Mouse (Mus musculus): ENCODE measurements around the gene Slc16a13.

Slc16a13 gene

DNA sequence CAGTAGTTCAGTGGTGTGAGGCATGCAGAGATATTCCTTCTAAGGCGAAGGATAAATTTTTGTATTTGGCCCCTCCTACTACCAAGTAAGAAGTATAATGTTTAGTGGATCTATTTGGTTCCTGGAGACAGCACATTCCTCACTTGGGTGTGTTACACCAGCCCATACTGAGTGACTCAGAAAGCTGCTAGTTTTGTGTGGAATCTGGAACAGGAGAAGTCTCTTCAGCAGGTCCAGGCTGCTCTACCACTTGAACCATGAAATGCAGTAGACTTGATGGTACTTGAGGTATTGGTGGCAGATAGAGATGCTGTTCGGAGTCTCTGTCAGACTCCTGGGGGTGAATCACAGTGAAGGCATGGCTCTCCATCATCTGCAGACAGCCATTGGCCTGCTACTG, 10.2 kb downstream of the Slc16a13 start:
- DNase-seq = no peak

DNA sequence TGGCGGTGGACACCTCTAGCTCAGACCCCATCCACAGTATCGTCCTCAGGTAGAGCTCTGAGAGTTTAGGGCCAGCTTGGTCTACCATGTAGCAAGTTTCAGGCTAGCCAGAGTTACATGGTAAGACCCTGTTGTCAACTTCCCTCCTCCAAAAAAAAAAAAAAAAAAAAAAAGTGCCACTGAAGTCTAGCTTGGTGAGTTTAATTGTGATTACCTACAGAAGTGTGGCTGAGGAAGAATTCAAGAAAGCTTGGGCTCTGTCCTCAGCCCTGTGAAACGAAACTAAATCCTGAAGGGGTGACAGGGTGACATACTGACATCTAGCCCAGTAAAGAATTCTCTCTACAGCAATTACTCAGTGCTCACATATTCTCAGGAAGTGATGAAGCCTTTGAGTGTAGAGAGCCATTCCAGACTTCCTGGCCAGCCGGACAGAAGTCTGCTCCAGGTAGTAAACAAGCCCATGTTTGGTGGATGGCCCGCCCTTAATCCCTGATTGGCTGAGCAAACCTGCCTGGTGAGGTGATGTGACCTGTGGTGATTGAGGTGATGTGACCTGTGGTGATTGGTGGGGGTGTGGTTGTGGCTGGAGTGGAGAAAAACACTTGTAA, 12.0 kb downstream of the Slc16a13 start:
- no peak for DNase-seq

- no peak for DNase-seq
Measured at GRCm38 (mm10) chr11:70207283-70207682, 13.6 kb downstream of the Slc16a13 start.

- no peak for DNase-seq
Measured at GRCm38 (mm10) chr11:70206801-70207200, 14.1 kb downstream of the Slc16a13 start.

- peak; percentile 44 for DNase-seq
Measured at GRCm38 (mm10) chr11:70201691-70202090, 19.2 kb downstream of the Slc16a13 start.

- DNase-seq = no peak
Measured at GRCm38 (mm10) chr11:70200036-70200608, 20.7 kb downstream of the Slc16a13 start.

- DNase-seq = no peak
Measured at GRCm38 (mm10) chr11:70199107-70199506, 21.8 kb downstream of the Slc16a13 start.

GRCm38 (mm10) chr11:70198332-70198731, 22.5 kb downstream of the Slc16a13 start:
- DNase-seq = no peak

DNA sequence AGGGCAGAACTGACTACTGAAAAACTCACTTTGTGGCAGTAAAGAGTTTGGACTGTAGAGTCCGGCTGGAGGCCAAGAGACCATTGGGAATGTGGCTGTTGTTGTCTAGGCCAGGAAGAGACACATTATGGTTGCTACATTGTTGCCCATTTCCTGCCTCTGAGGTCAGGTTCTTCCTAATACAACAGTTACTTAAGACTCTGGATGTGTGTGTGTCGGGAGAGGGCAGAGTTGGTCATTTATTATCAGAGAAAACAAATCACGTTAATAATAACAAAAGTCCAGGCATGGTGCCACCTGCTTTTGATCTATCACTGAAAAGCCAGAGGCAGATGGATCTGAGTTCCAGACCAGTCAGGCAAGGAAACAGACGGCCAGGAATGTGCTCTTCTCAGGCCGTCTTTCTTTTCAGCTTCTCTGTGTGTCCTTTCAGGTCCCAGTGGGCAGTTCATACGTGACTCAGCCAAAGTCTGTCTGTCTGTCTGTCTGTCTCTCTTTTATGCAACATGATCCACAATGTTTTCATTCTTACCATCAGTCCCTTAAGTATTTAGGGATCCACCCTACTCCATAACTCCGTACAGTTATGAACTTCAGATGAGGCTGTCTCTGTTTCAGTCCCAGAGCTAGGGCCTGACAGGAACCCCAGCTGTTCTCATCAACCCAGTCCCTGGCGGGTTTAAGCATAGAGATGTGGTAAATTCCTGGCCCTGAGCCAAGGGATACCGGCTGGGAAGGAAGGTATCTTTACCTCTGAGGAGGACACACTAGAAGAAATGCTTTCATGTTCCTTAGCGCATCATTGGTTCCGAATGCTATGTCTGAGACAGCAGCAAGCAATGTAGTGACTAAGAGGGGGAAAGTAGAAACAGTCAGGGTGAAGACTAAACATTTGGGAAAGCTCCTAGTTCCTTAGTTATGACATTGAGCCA, 27.2 kb downstream of the Slc16a13 start:
- DNase-seq = no peak

- no peak for DNase-seq
Measured at GRCm38 (mm10) chr11:70192157-70192556, 28.7 kb downstream of the Slc16a13 start.

DNA sequence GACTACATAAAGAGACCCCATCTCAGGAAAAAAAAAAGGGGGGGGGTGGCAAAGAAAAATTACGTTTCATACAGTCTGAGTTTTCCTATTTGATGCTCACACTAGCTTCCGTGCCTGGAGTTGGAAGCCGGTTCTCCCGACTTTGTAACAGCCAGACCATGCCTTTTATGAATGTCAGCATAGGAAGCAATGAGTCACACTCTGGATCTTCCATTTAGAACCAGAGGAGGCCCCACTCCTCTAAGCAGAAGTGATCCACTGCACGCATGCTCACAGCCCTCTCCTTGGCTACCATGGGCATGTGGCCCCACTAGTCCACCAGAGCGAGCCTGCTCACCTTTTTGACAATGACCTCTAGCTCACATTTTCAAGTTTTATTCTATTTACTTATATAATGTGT, 29.7 kb downstream of the Slc16a13 start:
- no peak for DNase-seq

DNA sequence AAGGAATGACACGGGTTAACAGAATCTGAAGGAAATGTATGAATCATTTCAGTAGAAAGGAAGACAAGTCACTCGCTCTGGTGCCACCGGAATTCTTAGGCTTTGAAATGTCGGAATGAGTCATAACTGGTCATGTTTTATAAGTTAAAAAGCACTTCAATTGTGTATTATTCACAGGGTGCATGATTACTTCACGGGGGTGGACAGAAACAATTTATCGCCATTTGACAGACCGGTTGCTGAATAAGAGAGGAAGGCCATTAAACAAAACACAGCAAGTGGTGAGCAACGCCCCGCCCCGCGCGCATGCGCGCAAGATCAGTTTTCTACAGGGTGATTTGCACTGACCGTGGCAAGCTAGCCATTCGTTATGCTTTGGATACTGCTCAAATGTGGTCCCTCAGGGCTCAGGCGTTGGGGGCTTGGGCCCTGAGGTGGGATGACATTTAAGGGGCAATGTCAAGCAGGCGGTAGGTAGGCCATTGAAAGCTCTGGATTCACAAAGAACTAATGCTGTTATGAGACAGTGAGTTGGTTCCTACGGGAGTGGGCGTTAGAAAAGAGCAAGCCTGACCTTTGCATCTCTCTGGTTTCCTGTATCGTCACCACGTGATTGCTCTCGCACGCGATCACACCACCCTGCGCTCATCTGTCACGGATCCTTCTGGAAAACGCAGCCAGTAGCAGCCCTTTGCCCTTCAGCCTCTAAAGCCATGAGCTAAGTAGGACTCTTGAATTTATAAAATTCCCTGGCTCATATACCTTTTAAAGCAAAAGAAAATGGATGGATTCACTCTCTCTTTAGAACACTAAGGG, 31.3 kb downstream of the Slc16a13 start:
- no peak for DNase-seq

DNA sequence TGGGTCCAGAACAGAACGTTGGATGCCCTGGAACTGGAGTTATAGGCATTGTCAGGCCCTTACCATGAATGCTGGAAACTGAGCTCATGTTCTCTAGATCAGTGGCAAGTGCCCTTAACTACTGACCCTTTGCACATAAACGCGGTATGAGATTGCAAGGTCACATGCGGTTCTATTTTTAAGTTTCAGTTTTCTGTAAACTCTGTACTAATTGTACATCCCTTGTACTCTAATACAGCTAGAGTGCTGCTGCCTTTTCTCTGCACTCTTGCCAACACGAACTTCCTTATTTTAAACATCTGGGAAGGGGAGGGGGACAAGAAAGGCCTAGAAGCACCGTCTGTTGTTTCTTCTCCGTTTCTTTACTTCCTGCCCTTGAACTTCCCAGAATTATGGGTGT, 35.7 kb downstream of the Slc16a13 start:
- DNase-seq = no peak

DNA sequence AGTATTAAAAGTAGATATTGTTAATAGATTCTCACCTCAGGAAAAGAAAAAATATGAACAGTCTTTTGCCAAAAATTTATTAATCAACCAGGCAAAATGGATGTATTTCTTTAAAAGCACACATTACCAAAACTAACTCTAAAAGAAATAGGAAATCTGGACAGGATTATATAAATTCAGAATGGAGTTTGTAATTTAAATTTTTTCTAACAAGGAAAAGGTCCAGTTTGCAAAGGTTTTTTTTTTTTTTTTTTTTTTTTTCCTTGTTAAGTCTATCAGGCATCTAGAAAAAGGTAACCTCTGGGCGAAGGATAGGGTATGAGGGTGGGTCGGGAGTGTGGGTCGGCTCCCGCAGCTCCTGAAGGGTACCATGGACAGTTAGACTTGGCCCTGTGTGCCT, 40.4 kb downstream of the Slc16a13 start:
- DNase-seq = no peak

GRCm38 (mm10) chr11:70179401-70179800, 41.5 kb downstream of the Slc16a13 start:
- DNase-seq = no peak

DNA sequence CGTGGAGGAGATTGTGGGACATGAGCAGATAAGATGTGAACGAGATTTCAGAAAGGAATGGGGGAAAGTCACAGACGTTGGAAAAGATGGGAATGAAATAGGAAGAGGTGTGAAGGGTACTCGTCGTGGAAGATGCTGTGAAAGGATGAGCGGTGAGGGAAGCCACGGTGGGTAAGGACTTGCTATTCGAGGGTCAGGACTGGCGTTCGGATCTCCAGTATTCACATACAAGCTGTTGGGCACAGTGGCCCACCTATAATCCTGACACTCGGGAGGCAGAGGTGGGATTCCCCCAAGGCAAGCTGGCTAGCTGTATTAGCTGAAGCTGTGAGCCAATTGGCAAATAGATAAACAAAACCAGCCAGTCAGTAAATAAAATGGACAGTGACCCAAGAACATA, 42.1 kb downstream of the Slc16a13 start:
- no peak for DNase-seq

GRCm38 (mm10) chr11:70178311-70178710, 42.6 kb downstream of the Slc16a13 start:
- DNase-seq = no peak

GRCm38 (mm10) chr11:70177647-70178046, 43.2 kb downstream of the Slc16a13 start:
- no peak for DNase-seq

DNA sequence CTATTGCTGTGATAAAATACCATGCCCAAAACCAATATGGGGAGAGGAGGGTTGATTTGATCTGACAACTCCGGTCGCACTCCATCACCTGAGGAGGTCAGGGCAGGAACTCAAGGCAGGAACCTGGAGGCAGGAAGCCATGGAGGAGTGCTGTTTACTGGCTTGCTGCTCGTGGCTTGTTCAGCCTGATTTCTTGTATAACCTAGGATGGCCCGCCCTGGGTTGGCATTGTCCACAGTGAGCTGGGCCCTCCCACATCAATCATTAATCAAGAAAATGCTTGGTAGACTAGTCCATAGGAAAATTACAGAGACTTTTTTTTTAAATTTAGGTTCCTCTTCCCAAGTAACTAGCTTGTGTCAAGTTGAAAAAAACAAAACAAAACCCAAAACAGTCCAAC, 46.4 kb downstream of the Slc16a13 start:
- no peak for DNase-seq

DNA sequence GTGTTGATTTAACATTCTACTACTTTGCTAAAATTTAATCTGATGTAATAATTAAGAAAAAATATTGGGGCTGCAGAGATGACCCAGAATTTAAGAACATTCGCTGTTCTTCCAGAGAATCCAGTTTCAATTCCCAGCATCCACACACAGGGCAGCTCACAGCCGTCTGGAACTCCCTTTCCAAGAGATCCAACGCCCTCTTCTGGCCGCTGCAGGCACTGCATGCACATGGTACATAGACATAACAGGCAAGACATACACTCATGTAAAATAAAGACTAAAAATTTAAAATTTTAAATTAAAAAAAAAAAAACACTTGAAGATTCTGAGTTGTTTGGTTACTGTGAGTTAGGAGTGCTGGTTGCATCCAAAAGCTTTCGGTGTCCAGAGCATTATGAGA, 48.6 kb downstream of the Slc16a13 start:
- DNase-seq = no peak

DNA sequence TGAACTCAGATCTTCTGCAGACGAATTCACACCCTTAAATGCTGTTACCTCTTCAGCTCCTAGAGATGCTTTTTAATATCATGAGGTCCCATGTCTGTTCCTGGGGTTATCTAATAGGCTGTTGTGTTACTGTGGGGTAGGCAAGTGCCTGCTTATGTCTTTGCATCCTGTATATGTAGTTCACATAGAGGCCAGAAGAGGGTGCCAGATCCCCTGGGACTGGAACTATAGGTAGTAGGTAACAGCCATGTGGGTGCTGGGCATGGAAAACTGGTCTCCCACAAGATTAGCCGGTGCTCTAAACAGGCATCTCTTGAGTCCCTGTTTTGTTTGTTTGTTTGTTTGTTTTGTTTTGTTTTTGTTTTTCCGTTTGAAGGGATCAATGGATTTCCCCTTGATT, 49.0 kb downstream of the Slc16a13 start:
- no peak for DNase-seq

- no peak for DNase-seq
Measured at GRCm38 (mm10) chr11:70171181-70171580, 49.7 kb downstream of the Slc16a13 start.

DNA sequence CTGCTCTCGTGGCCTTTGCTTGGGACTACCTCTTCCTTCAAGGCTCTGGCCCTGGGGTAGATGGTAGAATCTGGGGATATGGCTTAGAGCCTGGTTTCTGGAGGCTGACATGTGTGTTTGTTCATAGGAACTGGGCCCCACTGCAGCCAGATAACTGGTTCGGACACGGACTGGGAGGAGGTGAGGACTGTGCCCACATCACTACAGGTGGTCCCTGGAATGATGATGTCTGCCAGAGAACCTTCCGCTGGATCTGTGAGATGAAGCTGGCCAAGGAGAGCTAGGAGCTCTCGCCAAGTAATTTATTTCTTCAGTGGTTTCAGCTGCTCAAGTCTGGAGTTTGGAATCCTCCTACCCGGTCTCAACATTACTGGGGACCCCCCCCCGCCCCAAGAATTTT, 50.6 kb downstream of the Slc16a13 start:
- DNase-seq = no peak

All from layer of hippocampus, adult 9-11 months (tissue).